Mouse (Mus musculus) hindbrain, postnatal 0 days (tissue): Measurements from ENCODE around the gene Spats2l. TPM values are rescaled to one million over a fixed set of nuclear protein-coding genes. Genes with fewer than 3 reads are reported as not detected.

Experiments used
- ATAC-seq: fragments of 200-750 bp; cut with Nextera tagmentation; 2 replicates; pipeline ENCODE4 v1.8.0; 2017; ENCODE audit warnings: mild to moderate bottlenecking, moderate TSS enrichment, moderate library complexity
- DNase-seq: peaks from one replicate; pipeline ENCODE4 v3.0.0-alpha.2; 2015; ENCODE audit warnings: low spot score
- H3K27ac ChIP-seq: fragments of 300-500 bp; sonication (generic); 2 replicates; pipeline ENCODE4 v1.5.1; 2014; ENCODE audit warnings: mild to moderate bottlenecking
- H3K27me3 ChIP-seq: fragments of 300-500 bp; sonication (generic); 2 replicates; pipeline ENCODE4 v1.6.1; 2014; ENCODE audit warnings: low read length, mixed read lengths; ENCODE audit not compliant: insufficient read depth
- H3K36me3 ChIP-seq: fragments of 300-500 bp; sonication (generic); 2 replicates; pipeline ENCODE4 v1.6.1; 2014; ENCODE audit warnings: low read length, mixed read lengths; ENCODE audit not compliant: insufficient read depth
- H3K4me1 ChIP-seq: fragments of 300-500 bp; sonication (generic); 2 replicates; pipeline ENCODE4 v1.6.1; 2014; ENCODE audit warnings: antibody characterized with exemption, low read length, mixed read lengths; ENCODE audit not compliant: insufficient read depth
- H3K4me2 ChIP-seq: fragments of 300-500 bp; sonication (generic); 2 replicates; pipeline ENCODE4 v1.6.1; 2014; ENCODE audit warnings: low read depth, mild to moderate bottlenecking, low read length, moderate library complexity, mixed read lengths
- H3K4me3 ChIP-seq: fragments of 300-500 bp; sonication (generic); 2 replicates; pipeline ENCODE4 v1.5.1; 2014; ENCODE audit warnings: low read length
- H3K9ac ChIP-seq: fragments of 300-500 bp; sonication (generic); replicated peaks from 2 replicates; pipeline ENCODE4 v1.6.1; 2014; ENCODE audit warnings: mild to moderate bottlenecking, low read length, moderate library complexity, mixed read lengths
- H3K9me3 ChIP-seq: fragments of 300-500 bp; sonication (generic); 2 replicates; pipeline ENCODE4 v1.6.1; 2016; ENCODE audit warnings: low read length, mixed read lengths
- CTCF ChIP-seq: IDR thresholded peaks from 2 replicates; pipeline ENCODE4 v1.5.1; 2016; ENCODE audit warnings: antibody characterized with exemption, control low read depth, low read depth
- WGBS: fragments of 180-500 bp; shearing (Covaris S2); extraction: QIAGEN DNeasy Blood & Tissue Kit; methylation state at CpG from one replicate; pipeline ENCODE4 v1.1.7; 2014; 5-methylcytosine and 5-hydroxymethylcytosine counted together
- polyA plus RNA-seq: library from polyadenylated mRNA; unstranded; fragments of >200 nt; fragmentation: Nextera tagmentation; extraction: Ambion mirVana; gene quantifications from 2 replicates; pipeline ENCODE4 v1.2.1, GENCODE M21; 2015
- total RNA-seq: library from RNA; depleted of rRNA; stranded (reverse); fragments of >200 nt; gene quantifications from 2 replicates; pipeline ENCODE4 v1.2.3, GENCODE M21; 2014; rRNA removed

The Spats2l gene
- total RNA-seq (25.0 and 28.3 TPM in 2 replicates), polyA plus RNA-seq (67.2 and 69.2 TPM in 2 replicates)

GRCm38 (mm10) chr1:57774001-57774667 lies at the start of gene Spats2l:
Gene Spats2l, plus strand, starts transcription at chr1:57774162.
- no peaks in the 10 kb centered on the region for H3K4me1 ChIP-seq
- no peaks in the 10 kb centered on the region for H3K9me3 ChIP-seq
- TF ChIP-seq CTCF = peak; percentile 72
- H3K36me3 ChIP-seq = no peaks in the 10 kb centered on the region
- peak; percentile 75 for DNase-seq
- peak within 1 kb of the TSS; percentile 86 for H3K9ac ChIP-seq
- peak; percentile 67 for ATAC-seq
- no peaks in the 10 kb centered on the region for H3K27me3 ChIP-seq
- H3K27ac ChIP-seq = peak within 1 kb of the TSS; percentile 95
- peak within 1 kb of the TSS; percentile 87 for H3K4me3 ChIP-seq
- under 1% methylated on average over 22 of the region's 22 CpGs for WGBS
- H3K4me2 ChIP-seq = peak within 1 kb of the TSS; percentile 88

- TF ChIP-seq CTCF = no peak
- no peak overlapping the region for H3K4me2 ChIP-seq
- no peaks in the 10 kb centered on the region for H3K9me3 ChIP-seq
- H3K4me1 ChIP-seq = no peaks in the 10 kb centered on the region
- H3K27ac ChIP-seq = no peak overlapping the region
- H3K27me3 ChIP-seq = no peaks in the 10 kb centered on the region
- DNase-seq (no peak), ATAC-seq (no peak)
- H3K9ac ChIP-seq = no peak overlapping the region
- no peak overlapping the region for H3K4me3 ChIP-seq
- 90% methylated on average over 5 of the region's 5 CpGs for WGBS
- no peaks in the 10 kb centered on the region for H3K36me3 ChIP-seq
Measured at GRCm38 (mm10) chr1:57725268-57725667, 48.7 kb upstream of the Spats2l start.

GRCm38 (mm10) chr1:57735877-57736276 lies 38.1 kb upstream of the Spats2l start:
- no peaks in the 10 kb centered on the region for H3K36me3 ChIP-seq
- no peak for ATAC-seq
- H3K4me3 ChIP-seq = no peak overlapping the region
- H3K27ac ChIP-seq = no peak overlapping the region
- no peak for DNase-seq
- no peak overlapping the region for H3K9ac ChIP-seq
- no peaks in the 10 kb centered on the region for H3K4me1 ChIP-seq
- H3K4me2 ChIP-seq = no peak overlapping the region
- TF ChIP-seq CTCF = no peak
- H3K27me3 ChIP-seq = no peaks in the 10 kb centered on the region
- WGBS = 60% methylated on average over 4 of the region's 4 CpGs
- H3K9me3 ChIP-seq = no peaks in the 10 kb centered on the region

- H3K4me3 ChIP-seq = no peak overlapping the region
- ATAC-seq = no peak
- H3K9me3 ChIP-seq = no peaks in the 10 kb centered on the region
- no peak overlapping the region for H3K4me2 ChIP-seq
- WGBS = 71% methylated on average over 8 of the region's 8 CpGs
- no peaks in the 10 kb centered on the region for H3K27me3 ChIP-seq
- DNase-seq = no peak
- no peak overlapping the region for H3K9ac ChIP-seq
- TF ChIP-seq CTCF = no peak
- no peak overlapping the region for H3K27ac ChIP-seq
- H3K36me3 ChIP-seq = no peaks in the 10 kb centered on the region
- no peaks in the 10 kb centered on the region for H3K4me1 ChIP-seq
Measured at GRCm38 (mm10) chr1:57741740-57742139, 32.2 kb upstream of the Spats2l start.

GRCm38 (mm10) chr1:57742266-57742665 lies 31.7 kb upstream of the Spats2l start:
- H3K27me3 ChIP-seq = no peaks in the 10 kb centered on the region
- H3K4me2 ChIP-seq = no peak overlapping the region
- no peak overlapping the region for H3K4me3 ChIP-seq
- H3K9ac ChIP-seq = no peak overlapping the region
- 84% methylated on average over 2 of the region's 2 CpGs for WGBS
- DNase-seq = no peak
- no peak for TF ChIP-seq CTCF
- no peaks in the 10 kb centered on the region for H3K9me3 ChIP-seq
- H3K4me1 ChIP-seq = no peaks in the 10 kb centered on the region
- H3K36me3 ChIP-seq = no peaks in the 10 kb centered on the region
- no peak overlapping the region for H3K27ac ChIP-seq
- ATAC-seq = no peak

- H3K4me3 ChIP-seq = no peak overlapping the region
- peak; percentile 36 for DNase-seq
- no peak overlapping the region for H3K27ac ChIP-seq
- WGBS = 33% methylated on average over 3 of the region's 3 CpGs
- TF ChIP-seq CTCF = no peak
- H3K4me2 ChIP-seq = no peak overlapping the region
- no peaks in the 10 kb centered on the region for H3K27me3 ChIP-seq
- ATAC-seq = no peak
- no peaks in the 10 kb centered on the region for H3K36me3 ChIP-seq
- H3K9ac ChIP-seq = no peak overlapping the region
- no peaks in the 10 kb centered on the region for H3K4me1 ChIP-seq
- H3K9me3 ChIP-seq = no peaks in the 10 kb centered on the region
Measured at GRCm38 (mm10) chr1:57751781-57752180, 22.2 kb upstream of the Spats2l start.

- Histone ChIP-seq H3K4me3 (no peak overlapping the region), H3K36me3 (no peaks in the 10 kb centered on the region), H3K4me2 (no peak overlapping the region), H3K4me1 (no peaks in the 10 kb centered on the region), H3K27ac (no peak overlapping the region), H3K9me3 (no peaks in the 10 kb centered on the region), H3K27me3 (no peaks in the 10 kb centered on the region), H3K9ac (no peak overlapping the region)
- ATAC-seq (no peak), DNase-seq (no peak)
- 89% methylated on average over 7 of the region's 7 CpGs for WGBS
- TF ChIP-seq CTCF = no peak
Measured at GRCm38 (mm10) chr1:57766396-57766795, 7.6 kb upstream of the Spats2l start.
